Mouse (Mus musculus) heart, embryonic 16.5 days (tissue): Measurements from ENCODE around the gene Thap11. TPM values are rescaled to one million over a fixed set of nuclear protein-coding genes. Genes with fewer than 3 reads are reported as not detected.
A peak's percentile ranks its signal among the peaks of the same experiment; 100 is the strongest.

Source experiments
- ATAC-seq: fragments of 200-750 bp; cut with Nextera tagmentation; replicated peaks from 2 replicates; pipeline ENCODE4 v1.8.0; 2017; ENCODE audit warnings: moderate number of reproducible peaks; ENCODE audit not compliant: insufficient read depth, low FRiP score; ENCODE audit errors: extremely low read depth
- H3K27ac ChIP-seq: fragments of 300-500 bp; sonication (generic); 2 replicates; pipeline ENCODE4 v1.5.1; 2014; ENCODE audit warnings: mild to moderate bottlenecking, low read length, control low read depth, moderate library complexity
- H3K27me3 ChIP-seq: fragments of 300-500 bp; sonication (generic); 2 replicates; pipeline ENCODE4 v1.6.1; 2014; ENCODE audit warnings: low read length, mixed read lengths; ENCODE audit not compliant: control insufficient read depth, insufficient read depth
- H3K36me3 ChIP-seq: fragments of 300-500 bp; sonication (generic); 2 replicates; pipeline ENCODE4 v1.6.1; 2014; ENCODE audit not compliant: control insufficient read depth, insufficient read depth
- H3K4me1 ChIP-seq: fragments of 300-500 bp; sonication (generic); 2 replicates; pipeline ENCODE4 v1.6.1; 2014; ENCODE audit warnings: low read length, mixed read lengths; ENCODE audit not compliant: control insufficient read depth, insufficient read depth
- H3K4me2 ChIP-seq: fragments of 300-500 bp; sonication (generic); 2 replicates; pipeline ENCODE4 v1.6.1; 2014; ENCODE audit warnings: low read depth, mild to moderate bottlenecking, control low read depth, low read length
- H3K4me3 ChIP-seq: fragments of 300-500 bp; sonication (generic); 2 replicates; pipeline ENCODE4 v1.5.1; 2014; ENCODE audit warnings: mild to moderate bottlenecking, control low read depth, low read length
- H3K9ac ChIP-seq: fragments of 300-500 bp; sonication (generic); 2 replicates; pipeline ENCODE4 v1.6.1; 2014; ENCODE audit warnings: low read length, control low read depth
- H3K9me3 ChIP-seq: fragments of 300-500 bp; sonication (generic); replicated peaks from 2 replicates; pipeline ENCODE4 v1.6.1; 2016; ENCODE audit warnings: low read length; ENCODE audit not compliant: control insufficient read depth
- WGBS: fragments of 180-500 bp; shearing (Covaris S2); extraction: QIAGEN DNeasy Blood & Tissue Kit; methylation state at CpG from one replicate; pipeline ENCODE4 v1.1.7; 2014; 5-methylcytosine and 5-hydroxymethylcytosine counted together
- polyA plus RNA-seq: library from polyadenylated mRNA; unstranded; fragments of >200 nt; fragmentation: Nextera tagmentation; extraction: Ambion mirVana; gene quantifications from 2 replicates; pipeline ENCODE4 v1.2.1, GENCODE M21; 2015

Gene Thap11
- polyA plus RNA-seq, 1 experiment from 2014 or later, result 50.9 TPM

DNA sequence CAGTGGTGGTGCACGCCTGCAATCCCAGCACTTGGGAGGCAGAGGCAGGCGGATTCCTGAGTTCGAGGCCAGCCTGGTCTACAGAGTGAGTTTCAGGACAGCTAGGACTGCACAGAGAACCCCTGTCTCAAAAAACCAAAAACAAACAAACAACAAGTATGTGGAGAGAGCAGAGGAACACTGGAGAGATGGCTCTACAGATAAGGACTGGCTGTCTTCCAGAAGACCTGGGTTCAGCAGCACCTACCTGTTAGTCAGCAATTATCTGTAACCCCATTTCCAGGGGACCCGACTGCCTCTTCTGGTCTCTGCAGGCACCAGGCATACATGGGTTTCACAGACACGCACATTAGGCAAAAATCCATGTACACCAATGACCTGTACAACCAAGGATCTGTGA, 15.7 kb upstream of the Thap11 start:
- Histone ChIP-seq H3K36me3 (peaks cover 7% of the 10 kb centered on the region), H3K9ac (no peak overlapping the region), H3K4me3 (no peak overlapping the region), H3K4me2 (no peak overlapping the region), H3K4me1 (no peaks in the 10 kb centered on the region), H3K27ac (no peak overlapping the region), H3K27me3 (no peaks in the 10 kb centered on the region), H3K9me3 (no peaks in the 10 kb centered on the region)
- WGBS, result 92% methylated on average over 5 of the region's 5 CpGs
- ATAC-seq, result no peak

DNA sequence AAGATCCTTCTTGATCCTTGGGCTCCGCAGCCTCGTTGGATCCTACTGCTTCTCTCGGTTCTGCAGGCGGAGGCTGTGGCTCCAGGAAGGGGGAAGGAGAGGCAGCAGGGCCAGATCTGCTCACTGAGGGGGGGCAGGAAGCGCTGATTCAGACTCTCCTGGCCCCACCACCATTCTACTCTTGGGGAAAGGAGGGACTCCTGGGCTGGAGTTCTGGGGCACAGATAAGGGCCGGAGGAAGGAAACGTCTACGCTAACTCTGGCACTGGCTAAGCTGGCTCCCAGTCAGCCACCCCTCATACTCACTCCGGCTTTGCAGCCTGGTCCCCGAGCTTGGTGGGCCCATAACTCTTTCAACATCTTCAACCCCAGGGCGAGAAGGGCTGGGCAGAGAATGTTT, 8.3 kb upstream of the Thap11 start:
- 71% methylated on average over 11 of the region's 11 CpGs for WGBS
- no peak overlapping the region for H3K4me2 ChIP-seq
- ATAC-seq, result peak; percentile 72
- no peak overlapping the region for H3K27ac ChIP-seq
- peaks cover 5% of the 10 kb centered on the region for H3K4me1 ChIP-seq
- peaks cover 36% of the 10 kb centered on the region for H3K36me3 ChIP-seq
- no peaks in the 10 kb centered on the region for H3K9me3 ChIP-seq
- no peak overlapping the region for H3K4me3 ChIP-seq
- H3K27me3 ChIP-seq, result no peaks in the 10 kb centered on the region
- no peak overlapping the region for H3K9ac ChIP-seq

DNA sequence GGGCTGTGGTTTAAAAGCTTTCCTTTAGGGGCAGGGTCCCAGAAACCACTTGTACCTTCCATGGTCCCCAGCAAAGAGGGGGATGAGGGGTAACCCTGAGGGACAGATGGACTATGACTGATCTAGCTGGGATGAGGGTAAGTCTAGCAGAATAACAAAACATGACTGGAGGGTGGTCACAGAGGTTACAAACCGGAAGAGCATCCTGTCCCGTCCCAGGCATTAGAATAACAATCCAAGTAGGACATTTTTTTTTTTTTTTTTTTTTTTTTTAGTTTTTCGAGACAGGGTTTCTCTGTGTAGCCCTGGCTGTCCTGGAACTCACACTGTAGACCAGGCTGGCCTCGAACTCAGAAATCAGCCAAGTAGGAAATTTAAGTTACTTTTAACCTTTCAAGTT, 4.9 kb upstream of the Thap11 start:
- Histone ChIP-seq H3K4me3 (no peak overlapping the region), H3K27ac (no peak overlapping the region), H3K9ac (no peak overlapping the region), H3K4me1 (peaks cover 11% of the 10 kb centered on the region), H3K9me3 (no peaks in the 10 kb centered on the region), H3K4me2 (no peak overlapping the region), H3K36me3 (peaks cover 21% of the 10 kb centered on the region), H3K27me3 (no peaks in the 10 kb centered on the region)
- 68% methylated on average over 4 of the region's 4 CpGs for WGBS
- no peak for ATAC-seq

DNA sequence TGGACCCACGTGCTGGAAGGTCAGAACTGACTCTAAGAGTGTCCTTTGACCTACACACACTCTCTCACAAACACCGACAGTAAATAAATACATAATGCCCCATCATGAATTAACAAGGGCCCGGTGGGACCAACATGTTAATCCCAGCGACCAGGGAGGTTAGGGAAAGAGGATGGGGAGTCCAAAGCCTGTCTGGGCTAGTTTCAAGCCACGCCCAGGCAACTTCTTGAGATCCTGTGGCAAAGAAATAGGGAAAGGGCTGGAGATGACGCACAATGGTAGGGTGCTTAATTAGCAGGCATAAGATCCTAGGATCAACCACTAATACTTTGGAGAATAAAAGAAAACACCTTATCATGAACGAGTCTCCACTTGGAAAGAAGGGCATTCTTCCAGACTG, 4.3 kb upstream of the Thap11 start:
- H3K27me3 ChIP-seq, result no peaks in the 10 kb centered on the region
- peaks cover 18% of the 10 kb centered on the region for H3K36me3 ChIP-seq
- H3K4me3 ChIP-seq, result peak overlapping the region; percentile 14; the same call in 1 of the 2 replicates
- ATAC-seq, result no peak
- H3K9ac ChIP-seq, result peak overlapping the region; percentile 17; the same call in 1 of the 2 replicates
- peaks cover 11% of the 10 kb centered on the region for H3K4me1 ChIP-seq
- WGBS, result 66% methylated on average over 7 of the region's 7 CpGs
- H3K27ac ChIP-seq, result no peak overlapping the region
- H3K9me3 ChIP-seq, result no peaks in the 10 kb centered on the region
- H3K4me2 ChIP-seq, result peak overlapping the region; percentile 52

DNA sequence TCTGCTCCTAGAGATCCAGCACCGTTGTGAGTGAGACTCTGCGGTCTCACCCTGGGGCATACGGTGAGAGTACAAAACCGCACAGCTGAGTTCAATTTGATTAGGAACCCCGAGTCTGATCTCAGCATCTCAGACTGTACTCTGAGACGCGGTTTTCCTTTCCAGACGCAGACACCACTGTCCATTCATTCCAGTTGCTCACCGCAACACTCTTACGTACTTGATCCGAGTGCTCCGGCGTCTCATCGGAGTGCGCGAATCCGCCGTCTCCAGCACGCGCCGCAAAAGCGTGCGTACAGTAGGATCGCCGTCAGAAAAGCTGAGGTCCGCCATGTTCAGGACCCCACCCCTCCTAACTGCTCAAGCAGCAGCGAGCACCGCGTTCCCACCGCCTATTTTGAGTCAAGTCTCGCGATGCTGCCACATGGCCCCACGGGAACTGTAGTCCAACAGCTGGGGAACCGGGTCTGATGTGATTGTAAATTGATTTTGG, 3.2 kb upstream of the Thap11 start:
- peak; percentile 60 for ATAC-seq
- WGBS, result under 1% methylated on average over 34 of the region's 34 CpGs

DNA sequence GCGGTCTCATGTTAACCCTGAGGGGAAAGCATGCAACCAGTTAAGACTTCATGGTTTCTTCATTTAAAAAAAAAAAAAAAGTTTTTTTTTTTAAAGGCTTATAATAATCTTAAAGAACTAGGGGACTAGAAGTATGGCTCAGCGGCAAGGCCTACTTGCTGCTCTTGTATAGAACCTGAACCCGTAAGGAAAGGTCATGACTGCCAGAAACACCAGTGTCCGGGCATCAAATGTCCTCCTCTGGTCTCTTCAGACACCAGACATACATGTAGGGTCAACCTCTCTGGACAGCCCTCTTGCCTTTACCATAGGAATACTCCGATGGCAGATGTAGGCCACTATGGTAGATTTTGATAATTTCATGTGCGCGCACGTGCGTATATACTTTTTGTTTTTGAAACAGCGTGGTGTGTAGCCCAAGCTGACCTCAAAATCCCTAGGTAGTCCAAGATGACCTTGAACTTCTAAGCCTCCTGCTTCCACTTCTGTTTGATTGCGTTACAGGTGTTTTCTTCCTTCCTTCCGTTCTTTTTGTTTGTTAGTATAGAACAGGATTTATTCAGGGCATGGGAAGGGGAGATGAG, 2.7 kb upstream of the Thap11 start:
- WGBS, result 78% methylated on average over 12 of the region's 12 CpGs
- H3K4me2 ChIP-seq, result peak overlapping the region; percentile 79; the same call in 1 of the 2 replicates
- peak overlapping the region; percentile 19; the same call in 1 of the 2 replicates for H3K27ac ChIP-seq
- H3K9ac ChIP-seq, result no peak overlapping the region
- H3K4me1 ChIP-seq, result peaks cover 24% of the 10 kb centered on the region
- peaks cover 7% of the 10 kb centered on the region for H3K36me3 ChIP-seq
- H3K4me3 ChIP-seq, result peak overlapping the region; percentile 91
- H3K9me3 ChIP-seq, result no peaks in the 10 kb centered on the region
- no peaks in the 10 kb centered on the region for H3K27me3 ChIP-seq
- no peak for ATAC-seq

More for the DNA sequence above, 3.2 kb upstream of the Thap11 start:
- peak overlapping the region; percentile 82 for H3K27ac ChIP-seq
- peak overlapping the region; percentile 91 for H3K4me3 ChIP-seq
- peak overlapping the region; percentile 79 for H3K9ac ChIP-seq
- H3K4me1 ChIP-seq, result peaks cover 18% of the 10 kb centered on the region
- H3K4me2 ChIP-seq, result peak overlapping the region; percentile 79
- H3K27me3 ChIP-seq, result no peaks in the 10 kb centered on the region
- no peaks in the 10 kb centered on the region for H3K9me3 ChIP-seq
- peaks cover 12% of the 10 kb centered on the region for H3K36me3 ChIP-seq

DNA sequence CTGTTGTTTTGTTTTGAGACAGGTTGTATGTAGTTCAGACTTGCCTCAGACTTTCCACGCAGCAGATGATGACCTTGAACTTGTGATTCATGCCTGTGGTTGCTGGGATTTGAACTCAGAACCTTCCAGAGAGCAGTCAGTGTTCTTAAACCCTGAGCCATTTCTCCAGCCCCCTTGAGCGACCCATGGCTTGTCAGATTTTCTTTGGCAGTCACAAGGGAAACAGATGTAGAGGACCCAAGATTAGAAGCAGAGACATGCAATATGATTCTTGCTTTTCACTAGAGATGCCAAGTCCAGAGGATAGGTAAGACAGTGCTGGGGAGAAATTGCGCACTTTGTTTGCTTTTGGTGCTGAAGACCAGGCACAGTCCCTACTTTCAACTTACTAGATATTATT, 1.8 kb upstream of the Thap11 start, which contains the start of gene Cenpt:
Cenpt (minus strand) TSS at position 101 of the 400 bp plus-strand sequence.
- no peak within 1 kb of the TSS for H3K4me3 ChIP-seq
- H3K27ac ChIP-seq, result peak within 1 kb of the TSS; percentile 19; the same call in 1 of the 2 replicates
- 85% methylated on average over 3 of the region's 3 CpGs for WGBS

DNA sequence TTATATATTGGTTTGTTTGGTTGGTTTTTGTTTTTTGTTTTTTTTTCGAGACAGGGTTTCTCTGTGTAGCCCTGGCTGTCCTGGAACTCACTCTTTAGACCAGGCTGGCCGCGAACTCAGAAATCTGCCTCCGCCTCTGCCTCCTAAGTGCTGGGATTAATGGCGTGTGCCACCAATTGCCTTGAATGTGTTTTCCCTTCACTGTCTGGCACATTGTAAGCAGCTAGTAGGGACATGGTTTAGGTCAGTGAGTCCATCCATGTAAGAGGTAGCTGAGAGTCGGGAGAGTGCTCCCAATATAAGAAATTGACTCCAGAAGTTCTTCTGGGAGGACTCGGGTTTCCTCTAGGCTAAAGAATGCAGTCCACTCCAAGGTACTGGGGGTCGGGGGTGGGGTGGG, 629 bp upstream of the Thap11 start:
- no peak; the same call in 1 of the 2 replicates for ATAC-seq
- H3K36me3 ChIP-seq, result no peaks in the 10 kb centered on the region
- H3K4me1 ChIP-seq, result peaks cover 33% of the 10 kb centered on the region
- peak overlapping the region; percentile 54 for H3K27ac ChIP-seq
- WGBS, result 22% methylated on average over 8 of the region's 8 CpGs
- peak overlapping the region; percentile 74 for H3K4me3 ChIP-seq
- no peaks in the 10 kb centered on the region for H3K9me3 ChIP-seq
- peak overlapping the region; percentile 57 for H3K4me2 ChIP-seq
- H3K9ac ChIP-seq, result peak overlapping the region; percentile 86
- no peaks in the 10 kb centered on the region for H3K27me3 ChIP-seq

More for the DNA sequence above, 1.8 kb upstream of the Thap11 start, which contains the start of gene Cenpt:
- Histone ChIP-seq H3K36me3 (peaks cover 7% of the 10 kb centered on the region), H3K9ac (no peak within 1 kb of the TSS), H3K9me3 (no peaks in the 10 kb centered on the region), H3K4me2 (no peak within 1 kb of the TSS), H3K4me1 (peaks cover 32% of the 10 kb centered on the region), H3K27me3 (no peaks in the 10 kb centered on the region)
- no peak for ATAC-seq
